Mouse (Mus musculus) CD4-positive, CD25-positive, alpha-beta regulatory T cell, adult 2 months (primary cell): ENCODE results near the gene Gm20388.
A peak's percentile ranks its signal among the peaks of the same experiment; 100 is the strongest.

Source experiments
- DNase-seq: peaks from one replicate; pipeline ENCODE4 v3.0.0-alpha.2; 2012; ENCODE audit warnings: low read depth, low spot score

The Gm20388 gene

DNA sequence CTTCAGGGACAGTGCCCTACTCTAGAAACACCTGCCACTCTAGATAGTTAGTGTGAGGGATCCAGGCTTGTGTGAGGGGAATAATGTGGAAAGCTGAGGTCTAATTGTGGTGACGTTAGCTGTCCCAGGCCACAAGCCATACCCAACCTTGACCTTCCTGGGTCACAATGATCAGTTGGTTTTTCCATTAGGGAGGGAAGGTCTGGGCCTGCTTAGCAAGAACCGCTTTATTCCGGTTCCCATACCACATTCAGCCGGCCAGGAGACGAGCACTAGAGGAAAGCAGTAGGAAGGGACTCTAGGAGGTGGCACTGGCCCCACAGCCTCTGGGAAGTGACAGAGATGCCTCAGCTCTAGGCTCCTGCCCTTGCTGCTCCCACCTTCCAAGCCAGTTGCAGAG is 253.4 kb downstream of the Gm20388 start:
- DNase-seq = no peak

DNA sequence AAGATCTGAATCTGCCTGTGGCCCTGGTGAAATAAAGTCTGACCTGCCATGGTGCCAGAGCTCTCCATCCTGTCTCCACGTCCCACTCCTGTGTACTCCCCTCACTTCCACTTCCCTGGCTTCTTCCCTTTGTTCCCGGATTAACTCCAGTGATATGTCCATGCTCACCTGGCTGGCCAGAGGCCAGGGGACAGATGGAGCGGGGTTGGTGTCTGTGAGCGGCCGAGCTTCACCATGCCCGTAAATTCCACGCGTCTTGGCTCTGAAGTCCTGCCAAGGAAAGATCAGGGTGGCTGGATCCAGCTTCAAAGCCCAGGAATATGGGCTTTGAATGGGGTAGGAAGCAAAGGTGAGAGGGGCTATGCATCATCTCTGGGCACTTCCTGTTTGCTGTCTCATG is 256.5 kb downstream of the Gm20388 start:
- no peak for DNase-seq

- DNase-seq = no peak
Observed at GRCm38 (mm10) chr8:120167821-120168220, 257.2 kb downstream of the Gm20388 start.

- DNase-seq = no peak
Observed at GRCm38 (mm10) chr8:120169119-120169518, 258.5 kb downstream of the Gm20388 start.

DNA sequence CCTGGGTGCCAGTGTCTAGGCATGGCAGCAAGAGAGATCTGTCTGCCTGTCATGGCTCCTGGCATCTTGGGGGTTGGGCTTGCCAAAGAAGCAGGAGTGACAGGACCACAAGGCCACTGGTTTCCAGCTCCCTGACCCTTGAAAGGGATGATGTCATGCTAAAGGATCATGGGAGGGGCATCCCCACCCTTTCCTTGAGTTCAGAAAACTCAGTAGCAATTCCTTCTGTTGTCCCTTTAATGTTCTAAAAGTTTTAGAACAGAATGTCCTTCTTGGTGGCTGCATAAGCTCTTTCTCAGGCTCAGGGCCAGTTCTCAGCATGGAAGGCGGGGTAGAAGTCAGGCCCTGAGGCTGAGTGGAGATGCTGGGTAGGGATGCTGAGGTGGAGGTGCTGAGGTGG is 262.6 kb downstream of the Gm20388 start:
- no peak for DNase-seq

GRCm38 (mm10) chr8:120174606-120175005 is 264.0 kb downstream of the Gm20388 start:
- DNase-seq = no peak

DNA sequence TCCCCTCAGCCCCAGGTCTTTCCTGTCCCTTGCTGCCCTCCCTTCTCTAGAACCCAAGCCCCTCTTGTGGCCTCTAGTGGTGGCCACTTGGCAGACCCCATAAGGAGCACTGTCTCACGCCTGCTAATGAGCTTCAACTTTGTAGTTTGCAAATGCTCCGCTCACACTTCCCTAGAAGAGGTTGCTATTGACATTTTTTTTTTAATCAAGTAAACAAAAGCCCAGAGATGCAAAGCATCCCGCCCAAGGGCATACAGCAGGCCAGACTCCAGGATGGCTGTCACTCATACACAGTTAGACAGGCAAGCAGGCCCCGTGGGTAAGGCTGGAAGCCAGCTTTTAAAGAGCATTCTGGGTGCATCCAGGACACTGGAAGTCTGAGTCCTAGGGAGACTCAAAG is 266.0 kb downstream of the Gm20388 start:
- DNase-seq = no peak

DNA sequence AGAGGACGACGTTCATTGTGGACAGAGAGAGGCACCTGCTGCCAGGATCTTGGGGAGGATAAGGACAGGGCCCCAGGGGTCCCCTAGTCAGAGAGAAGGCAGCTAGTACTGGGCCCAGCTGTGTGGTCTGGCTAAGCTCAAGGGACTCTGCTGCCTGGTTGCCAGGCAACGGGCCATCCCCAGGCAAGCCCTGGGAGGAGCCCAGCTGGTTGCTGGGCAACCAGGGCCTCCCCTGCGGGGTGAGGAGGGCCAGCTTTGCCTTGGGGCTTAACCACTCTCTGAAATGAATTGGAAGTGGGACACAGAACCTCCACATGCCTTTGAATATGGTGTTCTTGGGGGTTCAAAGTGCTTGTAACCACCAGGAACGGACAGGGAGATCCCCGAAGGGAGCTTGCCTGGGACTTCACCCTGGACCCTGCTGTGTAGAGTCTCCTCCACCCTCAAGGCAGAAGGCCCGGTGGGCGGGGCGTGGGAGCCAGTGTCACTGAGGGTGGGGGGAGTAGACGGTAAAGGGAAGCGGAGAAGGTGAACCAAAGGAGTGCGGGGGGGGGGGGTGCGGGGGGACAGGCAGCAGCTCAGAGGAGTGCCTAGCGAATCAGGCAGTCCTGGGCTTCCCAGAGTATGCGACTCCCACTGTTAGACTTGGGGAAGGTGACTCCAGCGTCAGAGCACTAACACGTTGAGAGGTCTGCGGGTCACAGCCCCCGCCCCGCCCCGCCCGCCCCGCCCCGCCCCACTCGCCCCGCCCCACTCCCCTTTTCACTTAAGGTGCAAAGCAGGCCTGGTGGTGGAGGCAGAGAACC is 266.9 kb downstream of the Gm20388 start, which contains the start of gene Fam92b:
Gene Fam92b (minus strand): TSS at position 149 of the 806 bp plus-strand sequence.
- DNase-seq = peak; percentile 42

DNA sequence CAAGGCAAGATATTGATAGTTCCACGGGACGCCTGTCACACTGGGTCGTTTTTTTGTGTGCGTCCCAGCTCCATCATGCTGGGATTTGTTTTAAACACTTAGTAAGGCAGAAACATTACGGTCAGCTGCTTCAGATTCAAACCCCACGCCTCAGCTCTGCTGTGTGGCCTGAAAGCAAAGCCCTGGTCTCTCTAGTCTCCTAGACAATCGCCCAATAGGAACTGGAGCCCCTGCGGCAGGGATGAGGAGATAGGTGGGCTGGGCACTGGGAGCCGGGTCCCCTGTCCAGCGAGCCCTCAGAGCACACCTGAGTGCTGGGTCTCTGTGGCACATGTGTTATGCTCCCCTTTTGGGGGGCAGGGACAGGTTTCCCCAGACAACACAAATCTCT is 267.5 kb downstream of the Gm20388 start:
- no peak for DNase-seq

GRCm38 (mm10) chr8:120179027-120179431 is 268.4 kb downstream of the Gm20388 start:
- peak; percentile 91 for DNase-seq

- no peak for DNase-seq
Observed at GRCm38 (mm10) chr8:120180445-120180970, 269.9 kb downstream of the Gm20388 start.

DNA sequence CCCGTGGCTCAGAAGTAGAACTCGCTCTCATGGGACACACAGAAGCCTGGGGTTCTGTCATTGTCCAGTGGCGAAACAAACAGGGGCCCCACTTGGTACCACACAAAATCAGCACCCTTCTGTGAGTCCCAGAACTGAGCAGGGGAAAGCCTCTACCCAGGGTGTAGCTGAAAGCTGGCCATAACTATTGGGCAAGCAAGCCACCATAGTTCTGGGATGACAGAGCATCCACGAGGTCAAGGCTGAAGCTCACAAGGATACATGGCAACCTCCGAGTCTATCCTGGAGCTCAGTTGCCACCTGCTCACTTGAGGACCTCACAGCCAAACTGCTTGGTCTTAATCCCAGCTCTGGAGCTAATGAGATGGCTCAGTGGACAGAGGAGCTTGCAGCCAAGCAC is 270.6 kb downstream of the Gm20388 start:
- no peak for DNase-seq

DNA sequence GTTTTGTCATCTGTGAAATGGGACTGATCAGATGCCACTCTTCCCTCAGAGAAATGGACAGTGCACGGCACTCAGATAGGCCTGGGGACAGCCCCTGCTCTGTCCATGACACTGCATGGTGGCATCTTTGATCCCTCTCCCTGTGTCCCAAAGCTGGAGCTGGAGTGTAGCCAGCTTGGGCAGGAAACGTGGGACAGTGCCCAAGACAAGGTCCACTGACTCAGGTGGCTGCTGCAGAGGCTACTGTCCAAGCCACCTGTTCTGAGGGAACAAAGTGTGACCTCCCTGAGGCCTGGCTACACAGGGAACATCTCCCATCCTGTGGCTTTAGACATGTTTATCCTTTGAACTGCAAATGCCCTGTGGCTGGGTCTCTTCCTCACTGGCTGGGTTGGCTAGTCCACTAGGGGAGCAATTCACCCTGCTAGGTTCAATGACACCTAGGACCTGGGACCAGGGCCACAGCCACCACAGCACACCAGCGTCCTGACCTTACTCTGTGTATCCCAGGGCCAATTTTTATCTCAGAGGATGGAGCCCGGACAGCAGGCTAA is 271.3 kb downstream of the Gm20388 start:
- DNase-seq = no peak

DNA sequence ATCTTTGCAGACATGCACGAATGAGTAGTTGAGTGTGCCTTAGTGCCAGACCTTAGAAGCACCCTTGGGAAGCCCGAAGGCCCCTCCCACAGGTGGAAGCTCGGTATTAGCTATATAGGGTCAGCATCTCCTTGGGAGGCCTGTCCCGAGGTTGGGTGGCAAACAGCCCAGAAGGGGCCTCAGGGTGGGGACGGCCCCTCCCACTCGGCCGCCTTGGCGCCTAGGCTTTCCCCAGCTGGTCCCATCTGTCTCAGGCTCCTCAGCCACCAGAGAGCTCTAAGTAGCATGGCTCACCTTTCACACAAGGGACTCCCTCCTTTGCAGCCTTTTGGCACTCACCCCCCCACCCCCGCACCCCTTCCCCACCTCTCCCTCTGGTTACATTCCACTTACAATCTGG is 273.7 kb downstream of the Gm20388 start:
- no peak for DNase-seq

DNA sequence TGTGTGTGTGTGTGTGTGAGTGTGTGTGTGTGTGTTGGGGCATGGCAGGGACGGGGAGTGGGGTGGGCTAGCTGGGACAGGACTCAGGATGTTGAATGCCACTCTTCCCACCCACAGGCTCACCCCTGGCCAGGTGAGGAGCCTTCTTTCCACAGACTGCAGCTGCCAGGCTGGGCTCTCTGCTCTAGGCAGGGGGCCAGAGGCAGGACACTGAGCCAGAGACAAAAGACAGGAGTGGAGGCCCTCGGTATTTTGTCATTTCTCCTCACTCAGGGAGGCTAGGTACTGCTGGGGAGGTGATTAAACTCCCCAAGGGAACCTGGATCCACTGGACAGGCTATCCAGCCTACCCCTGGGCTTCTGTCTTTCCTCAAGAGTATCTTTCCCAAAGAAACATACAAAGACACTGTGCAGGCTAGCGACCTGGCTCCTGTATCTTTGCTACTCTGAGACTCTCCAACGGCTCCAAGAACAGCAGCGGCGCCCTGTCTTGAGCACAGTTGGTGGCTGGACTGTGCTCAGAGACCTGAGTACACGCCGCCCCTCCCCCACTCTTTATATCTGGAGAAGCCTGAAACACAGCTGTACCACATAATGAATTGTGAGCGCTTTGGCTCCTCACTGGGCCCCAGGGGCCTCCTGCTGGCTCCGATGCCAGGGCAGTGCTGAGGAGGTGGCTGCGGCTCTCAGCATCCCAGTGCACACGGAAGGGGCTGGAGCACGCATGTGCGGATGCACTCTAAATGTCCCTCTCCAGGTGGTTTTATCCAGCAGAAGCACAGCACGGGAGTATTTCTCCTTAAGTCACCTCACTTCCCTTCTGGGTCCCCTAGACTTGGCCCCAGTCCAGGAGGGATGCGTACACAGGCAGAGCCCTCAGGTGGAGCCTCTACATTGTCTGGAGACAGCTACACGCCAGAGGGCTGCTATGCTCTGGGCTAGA is 274.5 kb downstream of the Gm20388 start:
- DNase-seq = no peak

- DNase-seq = no peak
Observed at GRCm38 (mm10) chr8:120186454-120186853, 275.8 kb downstream of the Gm20388 start.

- no peak for DNase-seq
Observed at GRCm38 (mm10) chr8:120188510-120188909, 277.9 kb downstream of the Gm20388 start.

DNA sequence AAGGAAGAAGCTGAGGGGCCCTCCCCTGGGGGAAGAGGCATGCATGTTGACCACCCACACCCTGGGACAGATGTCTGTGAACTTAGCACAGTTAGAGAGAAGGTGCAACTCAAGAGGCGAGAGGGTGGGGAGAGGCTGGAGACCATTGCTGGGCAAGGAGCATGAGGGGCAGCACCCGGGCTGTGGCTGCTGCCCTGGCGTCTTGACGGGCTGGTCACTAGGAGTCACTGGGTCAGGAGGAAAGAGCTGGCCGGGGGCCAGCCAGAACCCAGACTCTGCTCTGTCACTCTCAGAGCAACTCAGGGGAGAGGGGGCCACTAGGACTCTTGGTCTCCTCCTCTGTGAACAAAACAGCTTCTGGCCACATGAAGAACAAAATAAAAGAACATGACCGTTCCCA is 278.8 kb downstream of the Gm20388 start:
- no peak for DNase-seq

GRCm38 (mm10) chr8:120190107-120190809 is 279.6 kb downstream of the Gm20388 start:
- no peak for DNase-seq

DNA sequence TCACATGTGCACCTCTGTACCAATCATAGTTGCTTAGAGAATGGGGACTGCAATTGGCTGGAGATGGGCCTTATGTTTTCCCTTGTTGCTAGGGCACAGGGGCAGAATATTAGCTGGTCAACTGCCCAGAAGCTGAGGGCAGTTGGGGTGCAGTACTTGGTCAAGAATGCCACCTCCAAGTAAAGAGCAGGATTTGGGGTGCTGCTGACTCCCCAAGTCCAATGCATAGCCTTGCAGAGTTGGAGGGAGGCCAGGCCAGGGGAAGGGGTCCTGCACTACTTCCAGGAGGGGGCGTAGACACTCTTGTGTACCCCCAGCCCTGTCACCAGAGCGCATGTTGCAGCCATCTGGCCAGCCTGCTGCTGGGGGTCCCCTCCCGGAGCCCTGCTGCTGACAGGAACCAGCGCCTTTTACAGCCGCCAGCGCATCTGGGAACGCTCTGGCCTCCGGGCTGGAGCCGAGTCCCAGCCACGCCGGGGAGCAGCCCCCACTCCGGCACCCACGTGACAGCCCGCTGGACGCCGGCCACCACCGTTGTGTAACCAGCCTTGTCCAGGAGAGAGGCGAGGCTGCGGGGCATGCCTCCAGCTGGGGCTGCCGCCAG is 280.3 kb downstream of the Gm20388 start:
- no peak for DNase-seq

GRCm38 (mm10) chr8:120191633-120192032 is 281.0 kb downstream of the Gm20388 start:
- no peak for DNase-seq
